Mouse (Mus musculus): ENCODE measurements at regions not wholly inside any gene's neighbourhood (a gene's known extent, or its start where the extent isn't known, plus 50 kb on each side); places are given as distances from the start of the nearest gene placed in this dataset.

- DNase-seq: no peak
Measured at GRCm38 (mm10) chr2:21129621-21130020, 75.5 kb downstream of the Enkur start.

GRCm38 (mm10) chr2:21126531-21126930 is 78.6 kb downstream of the Enkur start:
- no peak for DNase-seq

GRCm38 (mm10) chr2:21122421-21122820 is 82.7 kb downstream of the Enkur start:
- no peak for DNase-seq

- DNase-seq: no peak
Measured at GRCm38 (mm10) chr2:21121663-21122062, 83.5 kb downstream of the Enkur start.

GRCm38 (mm10) chr2:21116817-21117216 is 88.3 kb downstream of the Enkur start:
- DNase-seq: no peak

GRCm38 (mm10) chr2:21111527-21111926 is 93.6 kb downstream of the Enkur start:
- DNase-seq: no peak

GRCm38 (mm10) chr2:21100248-21100808 is 104.8 kb downstream of the Enkur start:
- no peak for DNase-seq

- no peak for DNase-seq
Measured at GRCm38 (mm10) chr2:21091058-21091971, 113.8 kb downstream of the Enkur start.

- no peak for DNase-seq
Measured at GRCm38 (mm10) chr2:21085517-21085916, 116.8 kb upstream of the Arhgap21 start.

GRCm38 (mm10) chr2:21067292-21067850 is 98.7 kb upstream of the Arhgap21 start:
- no peak for DNase-seq

GRCm38 (mm10) chr2:21060347-21060650 is 91.6 kb upstream of the Arhgap21 start:
- DNase-seq: no peak

GRCm38 (mm10) chr2:21059618-21060346 is 91.1 kb upstream of the Arhgap21 start:
- no peak for DNase-seq

GRCm38 (mm10) chr2:21058940-21059339 is 90.3 kb upstream of the Arhgap21 start:
- no peak for DNase-seq

- DNase-seq: no peak
Measured at GRCm38 (mm10) chr2:21056450-21057210, 87.9 kb upstream of the Arhgap21 start.

GRCm38 (mm10) chr2:21055416-21055815 is 86.7 kb upstream of the Arhgap21 start:
- no peak for DNase-seq

GRCm38 (mm10) chr2:21054325-21055082 is 85.8 kb upstream of the Arhgap21 start:
- no peak for DNase-seq

- no peak for DNase-seq
Measured at GRCm38 (mm10) chr2:21053596-21053995, 84.9 kb upstream of the Arhgap21 start.

GRCm38 (mm10) chr2:21048996-21049395 is 80.3 kb upstream of the Arhgap21 start:
- DNase-seq: no peak

GRCm38 (mm10) chr2:21048226-21048625 is 79.5 kb upstream of the Arhgap21 start:
- no peak for DNase-seq

- no peak for DNase-seq
Measured at GRCm38 (mm10) chr2:21046503-21047116, 77.9 kb upstream of the Arhgap21 start.

GRCm38 (mm10) chr2:21044781-21045180 is 76.1 kb upstream of the Arhgap21 start:
- no peak for DNase-seq

Measured in gastrocnemius, postnatal 10 days (tissue).